In the genomic region with DNA sequence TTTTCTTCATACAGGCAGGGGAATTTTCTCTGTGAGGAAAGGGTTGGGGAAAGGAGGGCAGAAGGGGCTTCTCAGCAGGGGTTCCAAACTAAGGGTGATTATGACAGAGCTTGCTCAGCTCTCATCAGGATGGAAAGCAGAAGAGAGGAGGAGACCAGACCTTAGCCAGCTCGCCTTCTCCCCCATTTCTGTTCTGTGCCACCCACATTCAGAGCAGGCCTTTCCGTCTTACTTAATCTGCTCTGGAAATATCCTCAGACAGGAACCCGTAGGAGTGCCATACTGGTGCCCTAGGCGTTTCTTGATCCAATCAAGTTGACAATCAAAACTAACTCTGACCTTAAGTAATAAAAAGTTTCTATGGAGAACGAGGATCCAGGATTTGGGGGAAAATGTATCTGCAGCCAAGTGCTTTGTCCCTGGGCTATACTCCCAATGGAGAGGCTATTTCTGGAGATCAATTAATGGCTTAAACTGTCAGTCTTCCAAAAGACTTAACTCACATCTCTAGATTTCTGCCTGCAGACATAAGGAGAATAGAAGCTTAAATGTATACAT, we compare ENCODE assay signal across 14 mouse cellular contexts.
"Had no signal": no experiment of that assay in that cellular context is flagged by ENCODE, and none has a peak within 500 bp of the region (broad histone marks: within the 10 kb centered on the region; RNA-seq: fewer than 3 reads in every experiment).

No protein-coding gene starts in this region.

- DNase-seq: kidney, adult 8-10 months; kidney, postnatal 10 days; kidney, postnatal 4 days; left cerebral cortex, postnatal 4 days; liver, postnatal 0 days; lung, embryonic 14.5 days; right cerebral cortex, adult 18-20 months; right cerebral cortex, postnatal 14 days; right cerebral cortex, postnatal 4 days; thymus, adult 2 months; thymus, postnatal 14 days; thymus, postnatal 4 days had no signal

- ATAC-seq: liver, postnatal 0 days; lung, postnatal 0 days; midbrain, embryonic 15.5 days had no signal
